Mouse (Mus musculus) kidney, adult 2 months (tissue): ENCODE results near the gene Tldc1.

ENCODE experiments used
- CTCF ChIP-seq: fragments of 200-500 bp; conservative IDR thresholded peaks from 2 replicates; pipeline ENCODE4 v1.5.1; 2011; ENCODE audit warnings: low read depth, mild to moderate bottlenecking, control low read depth, low read length, moderate library complexity, mixed read lengths; ENCODE audit not compliant: insufficient read depth, insufficient read length
- POLR2A ChIP-seq: fragments of 200-500 bp; IDR thresholded peaks from one replicate; pipeline ENCODE4 v1.6.1; 2011; ENCODE audit warnings: low read depth, low read length, control low read depth

DNA sequence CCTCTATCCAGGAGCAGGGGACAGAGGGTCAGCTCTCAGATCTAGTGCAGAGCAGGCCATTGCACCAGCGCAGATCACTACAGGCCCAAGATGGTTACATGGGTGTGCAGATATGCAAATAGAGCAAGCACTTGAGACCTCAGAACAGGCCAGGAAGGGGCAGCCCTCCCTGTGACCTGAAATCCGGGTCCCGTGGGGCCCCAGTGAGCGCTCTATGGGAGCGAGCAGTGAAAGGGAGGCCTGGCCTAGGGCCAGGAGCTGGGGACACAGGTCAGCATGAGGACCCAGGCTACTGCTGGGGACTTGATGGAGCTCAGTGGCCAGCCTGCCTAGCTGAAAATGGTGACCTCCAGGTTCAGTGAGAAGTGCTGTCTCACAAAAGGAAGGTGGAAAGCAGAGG is 21.7 kb downstream of the Tldc1 start:
- TF ChIP-seq POLR2A (no peak), CTCF (no peak)
